Mouse (Mus musculus): ENCODE results near the gene Slc28a2.
"Not testable (repeated sequence)": the region's sequence is repeated elsewhere in the genome, so short reads cannot be mapped to it uniquely, and the experiment has no call there.

DNA sequence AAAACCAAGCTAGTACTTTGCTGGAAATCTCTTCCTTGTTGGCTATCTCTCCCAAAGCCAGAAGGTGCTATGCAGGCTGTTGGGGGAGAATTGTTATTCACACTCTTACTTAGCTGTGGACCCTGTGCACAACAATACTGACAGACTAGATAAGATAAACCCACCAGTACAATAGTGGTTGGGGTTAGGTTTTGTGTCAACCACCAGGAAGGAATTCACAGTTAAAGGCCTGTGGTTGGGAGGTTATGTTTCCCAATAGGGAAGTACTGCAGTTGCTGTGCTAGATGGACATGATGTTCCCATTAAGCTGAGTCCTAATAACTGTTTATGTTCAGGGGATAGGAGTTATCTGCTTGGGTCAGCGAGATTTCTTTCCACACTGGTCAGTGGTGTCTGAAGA is 57.5 kb downstream of the Slc28a2 start:
- TF ChIP-seq GATA1 (IDR thresholded peaks at IDR 0.05; ENCODE audit: borderline replicate concordance, low read length); FLI1 (IDR thresholded peaks at IDR 0.05; ENCODE audit: low read length): not testable (repeated sequence)

All from megakaryocyte, embryonic 14.5 days (primary cell).